8 mouse cellular contexts compared by ENCODE assay signal in the genomic region with DNA sequence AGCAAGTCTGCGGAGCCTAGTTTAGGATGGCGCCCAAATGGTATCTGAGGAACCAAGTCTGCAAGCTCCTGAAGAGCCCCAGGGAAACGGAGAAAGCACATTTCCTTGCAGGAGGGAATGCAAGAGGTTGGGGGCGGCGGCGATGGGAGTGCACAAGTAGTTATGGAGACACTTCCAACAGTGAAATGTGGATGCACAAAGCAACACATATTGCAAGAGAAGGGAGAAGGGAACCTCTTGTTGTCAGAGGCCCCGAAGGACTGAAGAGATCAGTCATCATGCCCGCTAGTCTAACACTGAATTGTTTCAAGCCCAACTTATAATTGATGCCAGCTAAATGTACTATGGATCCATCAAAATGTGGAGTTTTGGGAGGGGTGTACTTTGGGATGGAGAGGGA. TPM values are rescaled to one million over a fixed set of nuclear protein-coding genes. Genes with fewer than 3 reads are reported as not detected.
DNase-seq lines count a peak whose midpoint lies in the region; ATAC-seq and TF ChIP-seq lines count a peak whose summit lies in the region.

No protein-coding gene starts in this region.

- no peak for ATAC-seq in heart, postnatal 0 days (ENCODE audit: insufficient read depth, low read depth)
- ATAC-seq in neural tube, embryonic 13.5 days (ENCODE audit: low read depth), result no peak
- no peak for ATAC-seq in megakaryocyte progenitor cell, adult 5-6 weeks (replicated peaks; ENCODE audit: poor library complexity)

- 26% methylated on average over 8 of the region's 8 CpGs for WGBS in heart, postnatal 0 days
- 30% methylated on average over 8 of the region's 8 CpGs for WGBS in neural tube, embryonic 13.5 days

- peak overlapping the region; percentile 37; the same call in 1 of the 2 replicates for H3K4me3 ChIP-seq in heart, postnatal 0 days (ENCODE audit: low read depth, low read length)
- peak overlapping the region; percentile 19; the same call in 1 of the 2 replicates for H3K4me3 ChIP-seq in neural tube, embryonic 13.5 days

- DNase-seq in adrenal gland, adult 2 months, result peak; percentile 6
- DNase-seq in adrenal gland, postnatal 25 days, result no peak
- peak; percentile 58 for DNase-seq in testis, postnatal 10 days (ENCODE audit: low spot score)
- no peak for DNase-seq in testis, postnatal 14 days (ENCODE audit: low spot score)
- no peak for DNase-seq in heart, postnatal 0 days (ENCODE audit: low spot score)
- peak; percentile 8 to 16 for DNase-seq in left cerebral cortex, postnatal 36 days (ENCODE audit: low spot score in 2 of 2)

- H3K27me3 ChIP-seq in heart, postnatal 0 days (ENCODE audit: control insufficient read depth, insufficient read depth, low read length), result no peaks in the 10 kb centered on the region
- H3K27me3 ChIP-seq in neural tube, embryonic 13.5 days, result no peaks in the 10 kb centered on the region

- peaks cover 8% of the 10 kb centered on the region for H3K4me1 ChIP-seq in heart, postnatal 0 days (ENCODE audit: control insufficient read depth, insufficient read depth)
- peaks cover 26% of the 10 kb centered on the region for H3K4me1 ChIP-seq in neural tube, embryonic 13.5 days (replicated peaks)

- H3K9me3 ChIP-seq in heart, postnatal 0 days (replicated peaks; ENCODE audit: control insufficient read depth, low read length), result no peaks in the 10 kb centered on the region
- no peaks in the 10 kb centered on the region for H3K9me3 ChIP-seq in neural tube, embryonic 13.5 days

- no peak for TF ChIP-seq EP300 in heart, postnatal 0 days (IDR thresholded peaks at IDR 0.05; ENCODE audit: low read depth)

- H3K9ac ChIP-seq in heart, postnatal 0 days (replicated peaks; ENCODE audit: low read depth, low read length), result no peak overlapping the region
- H3K9ac ChIP-seq in neural tube, embryonic 13.5 days, result peak overlapping the region; percentile 53; the same call in 1 of the 2 replicates

- H3K36me3 ChIP-seq in heart, postnatal 0 days (replicated peaks; ENCODE audit: control insufficient read depth, insufficient read depth, low read length), result no peaks in the 10 kb centered on the region
- H3K36me3 ChIP-seq in neural tube, embryonic 13.5 days, result no peaks in the 10 kb centered on the region

- H3K27ac ChIP-seq in heart, postnatal 0 days (ENCODE audit: low read depth), result no peak overlapping the region
- peak overlapping the region; percentile 74 for H3K27ac ChIP-seq in neural tube, embryonic 13.5 days (replicated peaks)

- H3K4me2 ChIP-seq in heart, postnatal 0 days (ENCODE audit: low read depth, low read length), result peak overlapping the region; percentile 63
- peak overlapping the region; percentile 67 for H3K4me2 ChIP-seq in neural tube, embryonic 13.5 days

- intact Hi-C loops in left cerebral cortex, postnatal 36 days (cut with DNase I), result loop anchor here (5.0 to 10.0 kb wide), 3 partner anchors 35 to 95 kb away; a partner anchor contains a TSS

- TF ChIP-seq CTCF in heart, postnatal 0 days (IDR thresholded peaks at IDR 0.05; ENCODE audit: low read depth), result no peak

RNA-seq across cellular contexts. Expression of a gene that starts 33.9 kb away (rescaled TPM):
- total RNA-seq in adrenal gland, adult 2 months (2021), result 1 to 10 TPM in 1 of 2 experiments, under 1 TPM in 1; 0.86 to 3.1 TPM
- polyA plus RNA-seq in adrenal gland, adult 2 months (2012; rRNA removed), result 1.3 and 2.3 TPM in 2 replicates
- total RNA-seq in adrenal gland, postnatal 25 days (2021), result 1.1 and 1.5 TPM in 2 replicates
- total RNA-seq in heart, postnatal 0 days (2014; rRNA removed; ENCODE audit: low replicate concordance), result 1.9 and 3.5 TPM in 2 replicates
- 1.3 and 1.4 TPM in 2 replicates for polyA plus RNA-seq in heart, postnatal 0 days (2015; fragmentation: Nextera tagmentation; extraction: Ambion mirVana)
- 10 to 100 TPM; 41.7 to 44.6 TPM for total RNA-seq in left cerebral cortex, postnatal 36 days (2021)
- polyA plus RNA-seq in neural tube, embryonic 13.5 days (2015; fragmentation: Nextera tagmentation; extraction: Ambion mirVana), result 114 and 116 TPM in 2 replicates
- total RNA-seq in megakaryocyte progenitor cell, adult 5-6 weeks (2015), result not detected in 2 replicates
- total RNA-seq in megakaryocyte progenitor cell, adult 5-6 weeks (2017), result not detected in 2 replicates

Comparison
In these comparisons a context has a peak if more than half of its experiments do, and no peak if none do; other contexts are left out.
1. DNase-seq: peak in adrenal gland, adult 2 months (single experiment), testis, postnatal 10 days (single experiment) and left cerebral cortex, postnatal 36 days (2 of 2); none in adrenal gland, postnatal 25 days (single experiment), testis, postnatal 14 days (single experiment) and heart, postnatal 0 days (single experiment).